Mouse (Mus musculus) granulocyte monocyte progenitor cell, adult 5-6 weeks (primary cell): ENCODE measurements around the gene Gm4491. TPM values are rescaled to one million over a fixed set of nuclear protein-coding genes. Genes with fewer than 3 reads are reported as not detected.

Source experiments
- ATAC-seq: replicated peaks from 2 replicates; pipeline ENCODE4 v1.8.0; 2016; ENCODE audit warnings: mild to moderate bottlenecking, moderate TSS enrichment, inconsistent platforms; ENCODE audit not compliant: poor library complexity, severe bottlenecking
- total RNA-seq, 2 experiments: library from RNA; stranded (forward) in 1 of 2; stranded (reverse) in 1 of 2; fragments of 200-712, 200-1000 nt in 1 of 2; fragments of >200 nt in 1 of 2; fragmentation: Nextera tagmentation in 1 of 2; gene quantifications; 2 replicates each; pipeline ENCODE4 v1.2.3; 2014 to 2017

Gene Gm4491
- total RNA-seq, 2 experiments from 2014 or later: not detected

DNA sequence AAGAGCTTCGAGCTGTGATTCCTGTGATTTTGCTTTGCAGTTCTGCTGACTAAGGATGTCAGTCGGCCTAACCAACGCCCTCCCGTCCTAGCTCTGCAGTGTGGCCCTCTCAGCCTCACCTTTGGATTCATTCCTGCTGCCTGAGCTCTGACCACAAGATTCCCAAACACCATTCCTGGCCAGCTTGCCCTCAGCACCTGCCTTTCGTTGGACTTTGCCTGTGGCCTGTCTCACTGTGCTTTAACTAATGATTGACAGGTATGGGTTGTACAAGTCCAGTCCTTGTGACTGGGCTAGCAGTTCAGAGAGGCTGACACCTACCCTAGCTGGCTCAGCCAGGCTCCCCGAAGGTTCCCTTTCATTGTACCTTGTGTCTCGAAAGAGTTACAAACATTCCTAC, 26.6 kb downstream of the Gm4491 start:
- no peak for ATAC-seq

DNA sequence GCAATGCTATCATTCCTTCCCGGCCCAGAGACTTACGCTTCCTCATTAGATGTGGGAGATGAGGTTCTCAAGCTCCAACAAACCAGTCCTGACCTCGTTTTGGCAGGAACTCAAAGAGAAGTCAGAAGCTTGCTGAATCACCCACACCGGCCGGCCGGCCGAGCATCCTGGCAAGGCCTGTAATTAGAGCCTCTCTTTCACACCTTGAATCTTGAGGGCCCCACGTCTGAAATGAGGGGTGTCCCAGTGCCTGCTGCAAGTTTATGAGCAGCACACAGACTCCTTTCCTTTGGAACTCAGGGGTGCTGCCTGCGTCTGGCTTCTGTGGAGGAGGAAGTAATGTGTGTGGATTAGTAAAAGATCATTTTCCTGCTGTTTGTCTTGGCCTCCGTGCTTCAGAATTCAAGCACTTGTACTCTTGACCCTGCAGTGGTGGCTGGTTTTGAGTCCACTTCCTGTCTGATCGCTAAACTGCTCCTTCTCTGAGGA, 31.5 kb downstream of the Gm4491 start:
- ATAC-seq: peak; percentile 30; the same call in 1 of the 2 replicates

DNA sequence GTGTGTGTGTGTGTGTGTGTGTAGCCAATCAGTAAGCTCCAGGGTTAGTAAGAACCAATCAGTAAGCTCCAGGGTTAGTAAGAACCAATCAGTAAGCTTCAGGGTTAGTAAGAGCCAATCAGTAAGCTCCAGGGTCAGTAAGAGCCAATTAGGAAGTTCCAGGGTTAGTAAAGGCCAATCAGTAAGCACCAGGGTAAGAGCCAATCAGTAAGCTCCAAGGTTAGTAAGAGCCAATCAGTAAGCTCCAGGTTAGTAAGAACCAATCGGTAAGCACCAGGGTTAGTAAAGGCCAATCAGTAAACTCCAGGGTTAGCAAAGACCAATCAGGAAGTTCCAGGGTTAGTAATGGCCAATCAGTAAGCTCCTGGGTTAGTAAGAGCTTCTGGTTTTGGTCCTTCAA, 32.8 kb downstream of the Gm4491 start:
- ATAC-seq: no peak

DNA sequence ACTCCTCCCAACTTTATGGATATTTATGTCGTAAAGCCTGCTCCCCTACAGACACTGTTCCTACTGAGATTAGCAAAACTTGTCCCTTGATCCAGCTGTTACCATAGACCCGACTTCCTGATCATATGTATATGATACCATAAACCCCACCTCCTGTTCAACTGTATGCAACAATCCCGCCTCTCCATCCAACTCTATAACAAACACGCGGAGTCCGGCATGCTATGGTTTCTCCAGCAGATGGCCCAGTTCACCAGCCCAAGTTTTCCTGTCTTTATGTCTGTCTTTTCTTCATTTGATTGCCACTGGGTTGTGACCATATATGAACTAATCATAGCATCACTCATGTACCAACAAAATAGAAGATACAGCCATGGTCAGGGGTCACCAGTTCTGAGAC, 40.1 kb downstream of the Gm4491 start:
- ATAC-seq: no peak

DNA sequence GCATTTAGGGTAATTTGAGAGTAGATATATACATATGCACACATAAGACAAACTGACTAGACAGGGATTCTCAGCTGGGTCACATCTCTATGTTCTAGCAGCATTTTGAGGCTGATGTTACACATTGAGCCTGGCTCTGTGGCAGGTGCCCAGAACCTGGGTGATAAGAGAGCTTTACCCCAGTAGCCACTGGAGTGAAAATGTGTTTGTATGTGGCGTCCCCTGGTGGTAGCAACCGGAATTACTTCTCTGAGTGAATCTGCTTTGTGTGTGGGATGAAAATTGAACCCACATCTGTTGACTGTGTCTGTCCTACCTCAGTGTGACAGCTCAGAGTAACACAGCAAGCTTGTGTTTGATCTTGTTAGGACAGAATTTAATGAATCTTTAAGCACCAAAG, 45.8 kb downstream of the Gm4491 start:
- ATAC-seq: peak; percentile 46; the same call in 1 of the 2 replicates

DNA sequence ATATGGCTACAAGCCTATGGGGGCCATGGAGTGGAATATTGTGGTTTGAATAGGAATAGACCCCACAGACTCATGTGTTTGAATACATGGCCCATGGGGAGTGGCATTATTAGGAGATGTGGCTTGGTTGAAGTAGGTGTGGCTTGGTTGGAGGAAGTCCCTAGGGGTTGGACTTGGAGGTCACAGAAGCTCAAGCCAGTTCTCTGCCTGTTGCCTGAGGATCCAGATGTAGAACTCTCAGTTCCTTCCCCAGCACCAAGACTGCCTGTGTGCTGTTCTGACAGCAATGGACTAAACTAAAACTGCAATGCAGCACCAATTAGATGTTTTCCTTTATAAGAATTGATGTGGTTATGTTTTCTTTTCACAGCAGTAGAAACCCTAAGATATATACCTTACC, 49.6 kb downstream of the Gm4491 start:
- ATAC-seq: no peak

Other genes with a start within 250 kb of the Gm4491 start
- 58.6 and 64.5 TPM in 2 replicates for gene Zmym2, start 229.2 kb downstream of the Gm4491 start, total RNA-seq (2014; fragmentation: Nextera tagmentation)
- 31.7 and 33.8 TPM in 2 replicates for gene Zmym2, start 229.2 kb downstream of the Gm4491 start, total RNA-seq (2017)
- not detected in 2 replicates for gene Gja3, start 57.8 kb downstream of the Gm4491 start, total RNA-seq (2014; fragmentation: Nextera tagmentation)
- not detected in 2 replicates for gene Gja3, start 57.8 kb downstream of the Gm4491 start, total RNA-seq (2017)
- gene Gjb2, start 11.2 kb downstream of the Gm4491 start, total RNA-seq (2014; fragmentation: Nextera tagmentation): not detected in 2 replicates
- gene Gjb2, start 11.2 kb downstream of the Gm4491 start, total RNA-seq (2017): not detected in 2 replicates
- not detected in 2 replicates for gene Gjb6, start 17.7 kb upstream of the Gm4491 start, total RNA-seq (2014; fragmentation: Nextera tagmentation)
- not detected in 2 replicates for gene Gjb6, start 17.7 kb upstream of the Gm4491 start, total RNA-seq (2017)